Mouse (Mus musculus) MEL (cell line): ENCODE measurements around the gene Clptm1.

Experiments
- CTCF ChIP-seq, 3 experiments: IDR thresholded peaks in 2 of 3; conservative IDR thresholded peaks in 1 of 3; 2 replicates each; pipeline ENCODE4 v1.5.1; 2011 to 2012; ENCODE audit warnings: low read length in 3 of 3, low read depth in 2 of 3, mild to moderate bottlenecking in 2 of 3, improper control_type of control experiment in 1 of 3, inconsistent platforms in 1 of 3, mixed read lengths in 1 of 3, moderate library complexity in 1 of 3; ENCODE audit not compliant: control insufficient read depth in 1 of 3, insufficient read depth in 1 of 3, poor library complexity in 1 of 3, severe bottlenecking in 1 of 3
- HCFC1 ChIP-seq: IDR thresholded peaks from 2 replicates; pipeline ENCODE4 v1.6.1; 2012; ENCODE audit warnings: low read depth, mild to moderate bottlenecking, inconsistent platforms, low read length, improper control_type of control experiment, moderate library complexity
- MAZ ChIP-seq: IDR thresholded peaks from 2 replicates; pipeline ENCODE4 v1.6.1; 2012; ENCODE audit warnings: low read depth, mild to moderate bottlenecking, inconsistent platforms, low read length, improper control_type of control experiment
- NRF1 ChIP-seq: IDR thresholded peaks from 2 replicates; pipeline ENCODE4 v1.6.1; 2014; ENCODE audit warnings: low read depth, mild to moderate bottlenecking, inconsistent platforms, low read length, improper control_type of control experiment, moderate library complexity; ENCODE audit not compliant: poor library complexity, insufficient read depth, severe bottlenecking
- RCOR1 ChIP-seq: IDR thresholded peaks from 2 replicates; pipeline ENCODE4 v1.6.1; 2012; ENCODE audit warnings: low read depth, mild to moderate bottlenecking, inconsistent platforms, low read length, improper control_type of control experiment
- SMC3 ChIP-seq: IDR thresholded peaks from 2 replicates; pipeline ENCODE4 v1.6.1; 2011; ENCODE audit warnings: low read depth, low read length, improper control_type of control experiment
- TAL1 ChIP-seq: IDR thresholded peaks from 2 replicates; pipeline ENCODE4 v1.6.1; 2012; ENCODE audit warnings: mild to moderate bottlenecking, inconsistent platforms, low read length, moderate library complexity, mixed read lengths

GRCm38 (mm10) chr7:19603055-19603454 is 61.8 kb downstream of the Clptm1 start:
- TF ChIP-seq TAL1 (no peak), CTCF (IDR thresholded peaks at IDR 0.05 in 2 of 3, conservative IDR thresholded peaks at IDR 0.05 in 1 of 3; ENCODE audit: control insufficient read depth in 1 of 3, insufficient read depth in 1 of 3, low read depth in 2 of 3, low read length in 3 of 3, poor library complexity in 1 of 3, severe bottlenecking in 1 of 3) (no peak), RCOR1 (no peak), NRF1 (no peak), SMC3 (no peak), HCFC1 (no peak), MAZ (no peak)
